Mouse (Mus musculus): ENCODE measurements around the gene Rpl12.
A peak's percentile ranks its signal among the peaks of the same experiment; 100 is the strongest.

Gene Rpl12

DNA sequence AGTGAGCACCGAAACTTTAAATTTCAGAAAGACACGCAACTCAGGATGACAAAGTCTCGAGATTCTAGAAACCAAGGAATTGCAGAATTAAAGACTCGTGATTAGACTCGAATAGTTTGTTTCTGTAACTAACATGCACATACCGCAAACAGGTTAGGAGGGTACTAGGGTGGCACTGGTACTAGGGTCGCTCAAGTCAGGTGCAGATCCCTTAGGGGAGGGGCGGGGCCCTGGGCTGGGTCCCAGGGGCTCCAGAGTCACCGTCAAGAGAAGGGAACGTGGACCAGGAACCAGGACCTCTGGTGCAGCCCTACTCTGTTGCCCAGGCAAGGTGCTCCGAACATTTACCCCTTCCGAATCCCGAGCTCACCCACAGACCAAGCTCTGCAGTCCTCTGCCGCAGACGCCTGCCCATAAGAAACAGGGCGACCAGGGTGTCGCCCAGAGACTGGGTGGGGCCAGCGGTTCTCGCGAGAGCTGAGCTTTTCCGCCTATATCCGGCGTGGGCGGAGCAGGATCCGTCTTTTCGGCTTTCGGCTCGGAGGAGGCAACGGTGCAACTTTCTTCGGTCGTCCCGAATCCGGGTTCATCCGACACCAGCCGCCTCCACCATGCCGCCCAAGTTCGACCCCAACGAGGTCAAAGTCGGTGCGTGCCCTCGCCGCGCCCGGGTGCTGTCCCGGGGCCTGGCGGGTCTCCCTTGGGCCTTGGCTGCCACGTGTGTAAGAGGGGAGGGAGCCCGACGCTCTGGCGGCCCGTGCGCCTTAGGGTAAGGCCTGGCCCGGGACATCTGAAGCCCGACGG lies at the start of gene Rpl12, which contains the start of gene Lrsam1:
Gene Rpl12, plus strand, starts transcription at position 368 of the 804 bp plus-strand sequence.
Gene Lrsam1, minus strand, starts transcription at position 423 of the 804 bp plus-strand sequence.
- peak; percentile 91 for DNase-seq (ENCODE audit: extremely low read depth, insufficient read length, low spot score)

DNA sequence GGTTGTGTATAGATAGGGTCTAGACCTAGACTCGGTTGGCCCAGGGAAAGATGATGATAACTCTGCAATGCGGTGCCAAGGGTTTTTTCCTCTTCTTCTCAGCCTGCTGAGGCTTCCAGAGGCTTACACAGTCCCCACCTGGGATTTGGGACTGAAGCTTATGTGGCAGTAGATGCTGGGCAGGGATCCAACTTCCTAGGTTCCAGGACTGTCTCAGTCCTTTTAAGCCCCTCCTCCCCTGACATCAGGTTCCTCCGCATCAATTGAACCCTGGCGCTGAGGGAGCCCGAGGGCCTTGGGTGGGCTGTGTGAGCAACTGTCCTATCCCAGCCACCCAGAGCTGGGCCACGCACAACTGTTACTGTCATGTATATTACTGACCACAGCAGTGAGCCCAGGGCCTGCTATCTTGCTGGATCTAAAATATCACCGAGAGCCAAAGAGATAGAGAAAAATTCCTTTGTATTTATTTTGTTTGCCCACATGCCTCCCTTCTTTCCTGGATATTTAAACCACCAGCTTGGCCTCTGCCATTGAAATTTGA lies 49.6 kb upstream of the Rpl12 start:
- DNase-seq (ENCODE audit: extremely low read depth, insufficient read length, low spot score) = no peak

DNA sequence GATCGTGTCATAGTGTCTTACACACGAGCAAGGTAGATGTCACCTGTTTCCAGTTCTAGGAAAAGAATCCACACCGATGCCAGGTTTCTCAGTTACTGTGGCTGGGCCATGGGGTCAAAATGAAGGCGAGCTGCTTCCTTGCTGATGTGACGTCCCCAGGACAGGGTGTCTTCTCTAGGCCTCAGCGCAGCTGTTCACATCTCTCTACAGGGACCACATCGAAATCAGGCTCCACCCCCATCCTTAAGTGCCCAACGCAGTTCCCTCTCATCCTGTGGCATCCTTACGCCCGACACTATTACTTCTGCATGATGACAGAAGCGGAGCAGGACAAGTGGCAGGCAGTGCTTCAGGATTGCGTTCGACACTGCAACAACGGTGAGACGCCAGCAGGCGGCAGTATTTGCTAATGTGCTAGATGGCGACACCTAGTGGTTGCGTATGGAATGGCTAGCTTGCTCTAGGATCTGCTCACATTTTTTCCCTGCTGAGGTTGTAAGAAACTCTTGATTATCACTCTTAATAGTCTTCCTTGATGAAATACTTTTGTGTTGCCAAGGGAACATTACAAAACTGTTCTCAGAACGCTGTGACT lies 49.1 kb upstream of the Rpl12 start:
- peak; percentile 73 for DNase-seq (ENCODE audit: extremely low read depth, insufficient read length, low spot score)

DNA sequence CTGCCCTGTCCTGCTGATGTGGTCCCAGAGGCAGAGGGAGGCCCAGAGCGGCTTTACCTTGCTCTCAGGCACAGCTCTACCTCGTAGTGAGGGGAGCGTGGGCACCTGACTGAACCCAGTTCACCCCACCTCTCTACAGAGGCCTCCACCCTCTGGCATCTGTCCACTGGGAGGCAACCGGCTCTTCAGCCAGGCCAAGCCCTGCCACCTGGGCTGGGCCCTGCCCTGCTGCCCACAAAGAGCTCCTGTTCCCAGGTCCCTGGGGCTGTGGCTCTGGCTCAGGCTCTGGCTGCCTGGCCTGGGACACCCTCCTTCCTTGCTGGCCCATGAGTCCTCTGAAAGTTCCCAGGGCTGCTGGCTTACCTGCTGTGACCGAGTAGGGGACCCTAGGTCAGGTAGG lies 47.0 kb upstream of the Rpl12 start:
- peak; percentile 78 for DNase-seq (ENCODE audit: extremely low read depth, insufficient read length, low spot score)

DNA sequence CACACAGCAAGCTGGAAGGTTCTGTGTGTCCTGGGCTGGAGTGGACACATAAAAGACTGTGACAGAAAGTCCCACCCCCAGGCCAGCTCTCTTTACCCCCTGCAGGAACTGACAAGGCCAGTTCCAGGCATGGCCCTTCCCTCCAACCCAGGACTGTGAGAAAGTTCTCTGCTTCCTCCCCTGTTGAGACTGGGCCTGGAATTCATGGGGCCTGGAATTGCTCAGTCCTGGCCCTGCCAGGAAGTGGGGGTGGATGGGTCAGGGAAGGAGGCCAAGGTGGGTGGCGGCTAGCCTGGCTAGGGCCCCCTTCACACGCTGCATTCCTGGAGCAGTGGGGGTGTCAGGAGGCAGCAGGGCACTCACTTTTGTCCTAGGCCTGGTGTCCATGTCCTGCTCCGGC lies 46.5 kb upstream of the Rpl12 start:
- DNase-seq (ENCODE audit: extremely low read depth, insufficient read length, low spot score) = peak; percentile 82

DNA sequence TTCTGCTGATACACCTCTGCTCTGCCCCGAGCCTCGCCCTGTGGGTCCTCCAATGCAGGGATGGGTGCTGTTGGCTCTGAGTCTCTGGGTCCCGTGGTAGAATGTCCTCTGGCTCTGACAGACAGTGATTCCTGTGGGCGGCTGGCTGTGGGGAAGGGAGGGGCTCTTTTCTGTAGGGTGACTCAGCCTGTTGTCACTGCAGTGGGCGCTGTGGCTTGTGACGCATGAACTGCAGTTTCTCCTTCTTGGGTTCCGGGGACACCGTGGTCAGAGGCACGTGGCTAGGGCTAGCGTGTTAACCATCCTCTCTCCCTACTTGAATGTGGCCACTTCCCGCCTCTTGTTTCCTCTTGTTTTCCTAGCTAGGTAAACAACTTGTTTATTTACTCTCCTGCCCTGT lies 43.8 kb upstream of the Rpl12 start:
- peak; percentile 89 for DNase-seq (ENCODE audit: extremely low read depth, insufficient read length, low spot score)

DNA sequence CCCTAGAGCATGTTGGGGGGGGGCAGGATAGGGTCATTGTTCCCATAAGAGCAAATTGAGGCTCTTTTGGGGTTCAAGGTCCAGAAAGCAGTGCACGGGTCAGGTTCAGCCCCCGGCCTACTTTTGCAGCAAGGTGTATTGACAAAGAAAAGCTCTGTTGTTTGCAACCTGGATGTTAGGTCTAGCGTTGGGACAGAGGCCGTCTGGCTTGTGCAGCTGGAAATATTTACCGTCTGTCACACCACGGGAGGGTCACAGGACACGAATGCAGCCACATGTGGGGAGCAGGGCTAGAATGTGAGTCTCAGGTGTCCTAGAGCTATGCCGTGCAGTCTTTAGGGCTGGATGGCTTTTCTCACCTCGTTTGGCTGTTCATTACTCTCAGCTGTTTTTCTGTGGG lies 43.0 kb upstream of the Rpl12 start:
- DNase-seq (ENCODE audit: extremely low read depth, insufficient read length, low spot score) = no peak

DNA sequence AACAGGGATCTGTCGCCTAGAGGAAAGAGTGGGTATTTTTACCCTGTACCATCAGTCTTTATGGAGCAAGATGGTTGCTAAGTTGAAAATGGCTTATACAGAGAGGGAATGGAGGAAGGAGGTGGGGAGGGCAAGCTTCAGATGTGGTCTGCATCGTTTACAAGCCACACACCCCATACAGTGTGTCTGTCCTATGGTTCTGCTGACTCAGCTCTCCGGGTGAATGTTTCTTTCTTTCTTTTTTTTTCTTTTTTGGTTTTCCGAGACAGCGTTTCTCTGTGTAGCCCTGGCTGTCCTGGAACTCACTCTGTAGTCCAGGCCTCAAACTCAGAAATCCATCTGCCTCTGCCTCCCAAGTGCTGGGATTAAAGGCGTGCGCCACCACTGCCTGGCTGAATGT lies 40.1 kb upstream of the Rpl12 start:
- DNase-seq (ENCODE audit: extremely low read depth, insufficient read length, low spot score) = no peak

DNA sequence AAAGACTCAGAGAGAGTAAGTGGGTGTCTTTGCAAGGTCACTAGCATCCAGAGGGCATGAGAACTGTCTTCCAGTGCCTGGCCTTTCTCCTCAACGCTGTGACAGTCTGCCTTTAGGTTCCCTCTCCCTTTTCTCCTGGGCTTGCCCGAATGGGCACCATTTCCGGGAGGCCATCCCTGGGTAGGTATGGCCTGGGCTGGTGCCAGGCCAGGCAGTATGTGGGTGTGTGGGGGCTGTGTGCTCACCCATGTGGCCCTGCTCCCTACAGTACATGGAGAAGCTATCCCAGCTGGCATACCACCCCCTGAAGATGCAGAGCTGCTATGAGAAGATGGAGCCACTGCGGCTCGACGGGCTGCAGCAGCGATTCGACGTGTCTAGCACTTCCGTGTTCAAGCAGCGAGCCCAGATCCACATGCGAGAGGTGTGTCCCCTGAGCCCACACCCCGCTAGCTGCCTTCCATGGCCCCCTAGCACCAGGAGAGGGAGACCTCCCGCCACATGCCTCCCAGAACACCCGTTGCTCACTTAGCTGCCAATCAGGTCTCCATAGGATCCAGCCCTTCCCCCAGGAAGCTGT lies 39.5 kb upstream of the Rpl12 start:
- DNase-seq (ENCODE audit: extremely low read depth, insufficient read length, low spot score) = no peak

DNA sequence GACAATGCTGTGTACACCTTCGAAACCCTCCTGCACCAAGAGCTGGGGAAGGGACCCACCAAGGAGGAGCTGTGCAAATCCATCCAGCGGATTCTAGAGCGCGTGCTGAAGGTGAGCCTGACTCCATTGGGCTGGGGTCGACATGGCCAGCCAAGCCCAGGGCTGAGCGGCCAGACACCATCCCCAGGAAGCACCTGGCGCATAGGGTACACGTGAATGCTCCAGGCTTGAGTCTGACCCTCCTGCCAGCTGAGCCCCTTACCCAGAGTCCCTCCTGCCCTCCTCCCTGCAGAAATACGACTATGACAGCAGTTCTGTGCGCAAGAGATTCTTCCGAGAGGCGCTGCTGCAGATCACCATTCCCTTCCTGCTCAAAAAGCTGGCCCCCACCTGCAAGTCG lies 38.8 kb upstream of the Rpl12 start:
- no peak for DNase-seq (ENCODE audit: extremely low read depth, insufficient read length, low spot score)

DNA sequence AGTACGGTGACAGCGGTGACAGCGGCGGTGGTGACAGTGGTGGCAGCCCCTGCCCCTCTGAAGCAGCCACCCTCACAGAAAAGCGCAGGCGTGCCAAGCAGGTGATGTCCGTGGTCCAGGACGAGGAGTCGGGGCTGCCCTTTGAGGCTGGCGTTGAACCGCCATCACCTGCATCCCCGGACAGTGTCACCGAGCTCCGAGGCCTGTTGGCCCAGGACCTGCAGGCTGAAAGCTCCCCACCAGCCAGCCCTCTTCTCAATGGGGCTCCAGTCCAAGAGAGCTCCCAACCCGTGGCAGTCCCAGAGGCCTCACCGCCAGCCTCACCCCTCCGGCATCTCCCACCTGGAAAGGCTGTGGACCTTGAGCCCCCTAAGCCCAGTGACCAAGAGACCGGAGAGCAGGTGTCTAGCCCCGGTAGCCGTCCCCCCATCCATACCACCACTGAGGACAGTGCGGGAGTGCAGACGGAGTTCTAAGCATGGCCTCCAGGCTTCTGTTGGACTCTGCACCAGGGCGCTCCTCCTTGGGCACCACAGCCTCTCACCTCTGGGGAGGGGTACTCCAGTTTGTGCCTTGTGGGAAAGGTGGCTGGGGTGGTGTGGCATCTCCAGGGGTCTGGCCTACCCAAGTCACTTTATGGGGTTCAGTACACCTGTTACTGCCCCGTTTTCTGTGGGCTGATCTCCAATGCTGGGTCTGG lies 37.7 kb upstream of the Rpl12 start:
- DNase-seq (ENCODE audit: extremely low read depth, insufficient read length, low spot score) = no peak

DNA sequence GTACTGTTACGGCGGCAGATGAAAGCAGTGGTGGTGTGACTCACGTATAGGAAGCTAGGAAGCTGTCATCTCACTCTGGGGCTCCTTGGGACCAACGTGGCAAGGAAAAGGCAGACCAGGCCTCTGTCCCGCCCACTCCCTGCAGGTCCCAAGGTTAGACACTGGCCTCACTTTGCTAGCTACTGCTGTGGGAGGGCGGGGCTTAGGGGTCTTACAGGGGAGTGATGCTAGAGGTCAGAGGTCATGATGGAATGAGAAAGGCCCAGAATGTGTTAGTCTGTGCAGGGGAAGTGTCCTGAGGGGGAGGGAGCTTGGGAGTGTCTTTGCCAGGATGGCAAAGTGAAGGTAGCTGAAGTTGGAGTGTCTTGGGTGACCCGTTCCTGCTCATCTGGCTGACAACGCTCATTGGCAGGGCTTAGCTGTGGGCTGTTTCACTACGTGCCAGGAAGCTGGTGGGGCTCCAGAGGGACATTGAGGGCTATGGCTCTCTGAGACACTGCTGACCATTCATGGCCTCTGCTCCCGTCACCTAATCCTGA lies 37.0 kb upstream of the Rpl12 start:
- DNase-seq (ENCODE audit: extremely low read depth, insufficient read length, low spot score) = no peak

DNA sequence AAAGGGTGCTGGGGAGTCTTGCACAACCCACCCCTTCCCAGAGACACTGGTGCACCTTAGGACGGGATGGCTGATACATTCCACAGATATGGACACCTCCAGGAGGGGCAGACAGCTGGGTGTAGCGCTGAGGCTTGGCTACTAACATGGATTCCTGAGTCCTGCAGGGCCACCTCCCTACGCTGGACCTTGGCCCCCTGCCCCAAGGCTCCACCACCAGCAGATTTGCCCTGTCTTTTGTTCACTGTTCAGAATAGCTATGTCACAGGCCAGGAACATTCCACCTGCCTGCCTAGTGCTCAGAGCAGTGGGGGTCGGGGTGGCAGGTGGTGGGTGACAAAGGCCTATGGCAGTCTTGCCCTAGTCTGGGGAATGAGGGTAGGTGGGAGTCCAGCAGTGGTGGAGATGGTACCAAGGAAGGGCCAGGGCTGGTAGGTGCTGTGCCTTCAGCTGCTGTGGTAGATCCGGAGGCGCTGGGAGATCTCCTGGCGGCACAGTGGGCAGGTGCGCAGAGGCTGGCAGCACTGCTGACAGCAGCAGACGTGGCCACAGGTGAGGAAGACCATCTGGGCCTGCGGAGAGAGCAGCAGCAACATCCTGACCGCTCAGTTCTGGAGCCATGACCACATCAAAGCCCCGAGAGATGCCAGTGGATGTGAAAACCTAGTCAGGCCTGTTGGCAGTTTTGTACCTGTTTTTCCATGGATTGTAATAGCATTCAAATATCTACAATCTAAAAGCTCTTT lies 34.9 kb upstream of the Rpl12 start:
- DNase-seq (ENCODE audit: extremely low read depth, insufficient read length, low spot score) = no peak

DNA sequence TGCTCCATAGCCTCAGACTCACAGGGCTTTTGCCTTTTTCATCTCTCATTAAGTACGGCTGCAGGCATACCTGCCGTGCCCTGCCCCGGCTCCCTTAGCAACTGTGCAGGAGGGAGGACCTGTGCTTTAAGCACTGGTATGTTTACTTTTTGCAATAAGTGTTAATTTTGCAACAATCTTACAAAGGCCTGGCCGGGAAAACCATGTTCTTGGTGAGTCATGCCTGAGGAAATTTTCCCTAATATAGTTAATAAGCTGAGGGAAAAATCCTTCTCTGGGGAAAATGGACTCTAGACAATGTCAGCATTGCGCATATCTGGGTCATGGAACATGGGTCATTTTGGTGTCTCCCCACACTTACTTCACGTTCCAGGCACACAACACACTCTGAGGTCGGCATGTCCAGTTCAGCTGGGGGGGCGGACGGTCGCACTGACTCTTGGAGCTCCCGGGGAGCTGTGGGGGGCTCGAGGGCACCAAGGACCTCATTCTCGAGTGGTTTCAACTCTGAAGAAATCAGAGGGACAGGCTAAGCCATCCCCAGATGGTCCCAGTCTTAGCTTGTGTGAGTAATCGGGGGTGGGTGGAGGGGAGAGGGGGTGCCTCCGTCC lies 33.6 kb upstream of the Rpl12 start:
- DNase-seq (ENCODE audit: extremely low read depth, insufficient read length, low spot score) = no peak

DNA sequence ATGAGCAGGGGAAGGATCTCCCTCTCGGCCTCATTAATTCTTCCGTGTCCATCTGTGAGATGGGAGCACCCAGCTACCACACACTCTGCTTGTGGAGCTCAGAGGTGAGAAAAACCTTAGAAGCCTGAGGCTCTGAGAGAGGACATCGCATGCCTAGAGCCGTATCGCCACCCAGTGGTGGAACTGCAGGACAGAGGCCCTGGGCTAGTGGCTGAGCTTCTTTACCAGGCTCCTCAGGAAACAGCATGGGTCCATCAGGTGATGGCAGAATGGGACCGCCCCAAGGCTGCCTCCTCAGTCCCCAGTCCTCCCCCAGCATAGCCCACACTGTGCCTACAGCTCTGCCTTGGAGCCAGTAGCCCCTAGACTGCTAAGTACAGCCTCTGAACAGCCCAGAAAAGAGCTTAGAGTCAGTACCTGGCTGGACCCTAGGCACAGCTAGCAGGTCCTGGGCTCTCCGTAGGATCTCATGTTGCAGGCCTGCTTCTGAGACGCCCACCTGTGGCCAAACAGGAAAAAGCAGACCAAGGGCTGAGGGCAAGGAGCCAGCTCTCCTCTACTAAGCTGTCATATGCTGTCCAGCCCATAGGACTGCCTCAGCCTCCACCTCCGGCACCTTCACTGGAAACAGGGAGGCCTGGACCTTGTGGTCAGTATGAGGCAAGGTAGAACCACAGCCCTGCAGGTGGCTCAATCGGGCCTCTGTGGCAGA lies 33.0 kb upstream of the Rpl12 start:
- DNase-seq (ENCODE audit: extremely low read depth, insufficient read length, low spot score) = peak; percentile 73

DNA sequence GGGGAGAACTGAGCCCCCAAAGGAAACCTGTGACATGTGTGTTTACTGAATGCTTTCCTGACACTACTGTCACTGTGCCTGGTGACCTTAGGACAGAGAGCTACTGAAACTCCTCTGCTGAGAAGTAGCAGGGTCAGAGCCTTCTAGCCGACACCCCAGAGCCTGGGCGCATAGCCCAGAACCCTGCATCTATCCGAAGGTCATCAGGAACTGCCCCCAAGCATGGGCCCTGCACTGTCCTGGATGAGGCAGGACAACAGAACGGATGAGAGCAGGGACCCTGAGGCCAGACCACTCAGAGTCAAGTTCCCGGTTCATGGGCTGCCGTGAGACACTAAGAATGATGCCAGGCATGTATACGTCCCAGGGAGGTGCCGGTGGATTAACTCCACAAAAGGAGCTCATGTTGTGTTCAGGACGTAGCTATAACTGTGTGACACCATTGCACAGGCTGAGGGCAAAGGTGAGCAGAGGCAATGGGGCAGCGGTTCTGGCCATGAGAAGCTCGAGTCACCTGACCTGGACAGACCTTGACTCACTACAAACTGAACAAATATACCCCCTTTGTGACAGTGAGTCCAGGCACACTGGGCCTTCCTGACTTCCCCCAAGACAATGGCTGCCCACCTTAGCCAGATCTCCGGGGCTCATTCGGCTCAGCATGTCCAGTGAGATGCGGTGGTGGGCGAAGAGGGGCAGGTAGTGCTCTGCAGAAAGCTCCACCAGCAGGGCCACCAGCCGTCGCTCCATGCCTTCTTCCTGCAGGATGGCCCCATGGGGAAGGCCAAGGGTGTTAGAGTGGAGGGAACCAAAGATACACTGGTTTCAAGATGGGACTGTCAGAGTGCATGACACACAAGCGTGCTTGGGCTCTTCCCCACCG lies 32.2 kb upstream of the Rpl12 start:
- no peak for DNase-seq (ENCODE audit: extremely low read depth, insufficient read length, low spot score)

DNA sequence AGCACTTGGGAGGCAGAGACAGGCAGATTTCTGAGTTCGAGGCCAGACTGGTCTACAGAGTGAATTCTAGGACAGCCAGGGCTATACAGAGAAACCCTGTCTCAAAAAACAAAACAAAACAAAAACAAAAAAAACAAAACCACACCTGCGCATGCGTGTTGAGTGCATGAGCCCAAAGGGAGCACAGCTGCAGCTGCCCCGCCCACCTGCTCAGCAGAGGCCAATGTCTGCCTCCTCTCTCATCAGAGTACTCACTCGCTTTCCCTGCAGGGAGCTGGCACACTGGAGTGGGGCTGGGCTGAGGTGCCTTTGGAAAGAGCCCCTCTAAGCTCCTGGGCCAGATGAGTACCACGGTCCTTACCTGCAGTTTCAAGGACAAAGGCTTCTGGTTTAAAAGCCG lies 29.6 kb upstream of the Rpl12 start:
- no peak for DNase-seq (ENCODE audit: extremely low read depth, insufficient read length, low spot score)

DNA sequence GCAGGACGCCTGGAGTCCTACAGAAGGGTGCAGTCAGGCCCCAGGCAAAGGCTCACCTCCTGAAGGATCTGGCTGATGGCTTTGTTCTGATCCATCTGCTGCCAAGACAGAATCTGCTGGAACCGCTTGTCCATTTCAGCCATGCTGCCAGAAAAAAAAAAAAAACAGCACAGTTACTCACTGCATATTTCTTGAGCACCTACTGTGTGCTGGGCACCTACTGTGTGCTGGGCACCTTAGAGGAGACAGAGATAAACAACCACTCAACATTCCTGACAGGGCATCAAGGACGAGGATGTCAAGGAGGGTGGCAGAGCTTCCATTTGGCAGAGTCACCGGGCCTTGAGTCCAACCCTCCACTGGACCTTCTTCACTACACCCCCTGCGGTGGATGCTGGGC lies 22.6 kb upstream of the Rpl12 start:
- no peak for DNase-seq (ENCODE audit: extremely low read depth, insufficient read length, low spot score)
